Mouse (Mus musculus): ENCODE measurements around the gene Gpm6a. TPM values are rescaled to one million over a fixed set of nuclear protein-coding genes. Genes with fewer than 3 reads are reported as not detected.
"Not testable (repeated sequence)": the region's sequence is repeated elsewhere in the genome, so short reads cannot be mapped to it uniquely, and the experiment has no call there.

Gene Gpm6a
- polyA plus RNA-seq, 2 experiments from 2014 or later, result not detected

- ATAC-seq, result no peak
Measured at GRCm38 (mm10) chr8:55012228-55012627, 57.6 kb downstream of the Gpm6a start.

- ATAC-seq, result no peak
Measured at GRCm38 (mm10) chr8:55017071-55017470, 62.4 kb downstream of the Gpm6a start.

DNA sequence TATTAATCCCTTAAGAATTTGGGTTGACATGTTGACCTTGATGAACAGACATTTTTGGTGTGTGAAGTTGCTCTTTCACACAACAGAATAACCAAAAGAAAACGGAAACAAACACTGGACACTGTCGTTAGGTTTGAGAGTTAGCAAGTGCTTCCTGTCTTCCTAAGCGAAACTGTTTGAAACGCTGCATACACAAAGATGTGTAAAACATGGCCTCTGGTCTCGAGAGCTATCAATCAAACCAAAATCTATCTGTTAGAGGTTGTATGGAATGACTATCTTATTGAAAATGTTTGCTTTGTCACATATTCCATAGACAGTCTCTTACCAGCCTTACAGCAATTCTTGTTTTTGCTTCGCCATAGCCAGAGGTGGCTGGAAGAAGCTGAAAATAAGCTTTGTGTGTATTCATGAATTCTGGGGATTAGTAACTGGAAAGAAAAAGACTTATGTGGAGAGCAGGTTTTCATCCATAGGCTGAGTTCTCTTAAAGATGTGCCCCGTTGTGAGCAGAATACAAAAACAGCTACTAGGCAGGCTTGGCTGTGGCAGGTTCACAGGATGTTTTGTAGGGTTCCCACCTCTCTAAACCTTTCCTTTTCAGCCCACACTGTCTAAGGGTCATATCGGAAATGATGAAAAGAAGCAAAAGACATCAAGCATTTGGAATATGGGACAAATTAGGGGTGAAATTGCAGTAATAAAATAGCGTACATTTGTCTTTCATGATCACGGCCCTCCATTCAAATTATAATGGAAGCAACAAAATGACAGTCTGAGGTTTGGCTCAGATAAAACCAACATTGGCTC is 71.4 kb downstream of the Gpm6a start:
- ATAC-seq, result no peak

DNA sequence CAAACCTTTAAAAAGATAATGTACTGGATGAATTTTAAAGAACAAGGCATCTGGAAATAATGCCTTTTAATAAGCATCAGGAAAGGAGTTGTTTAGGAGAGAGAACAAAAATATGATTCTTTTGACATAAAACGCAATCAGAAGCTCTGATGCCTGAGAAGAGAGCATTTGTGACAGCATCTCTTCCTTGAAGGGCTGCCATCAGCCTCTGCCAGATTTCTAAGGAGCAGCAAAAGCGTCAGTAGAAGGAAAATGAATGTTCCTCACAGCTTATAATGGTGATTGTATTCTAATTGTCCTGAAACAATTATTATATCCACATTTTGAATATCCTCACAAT is 72.0 kb downstream of the Gpm6a start:
- ATAC-seq, result no peak

DNA sequence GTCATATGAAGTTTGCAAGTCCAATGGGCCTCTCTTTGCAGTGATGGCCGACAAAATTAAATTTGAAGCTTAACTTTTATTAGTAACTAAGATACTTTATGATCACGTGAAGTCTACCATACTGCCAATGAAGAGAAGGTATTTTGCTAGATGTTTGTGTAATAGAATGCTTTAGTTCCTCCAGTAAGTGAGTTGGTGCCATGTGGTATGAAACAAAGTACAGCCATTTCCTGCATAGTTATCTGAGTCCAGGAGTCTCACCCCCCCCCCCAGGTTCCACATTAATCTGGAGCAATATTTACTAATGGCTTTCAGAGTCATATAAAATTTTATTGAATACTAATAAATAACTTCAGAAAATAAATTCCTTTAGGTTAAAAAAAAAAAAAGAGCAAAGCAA is 73.7 kb downstream of the Gpm6a start:
- no peak for ATAC-seq

GRCm38 (mm10) chr8:55031099-55031498 is 76.5 kb downstream of the Gpm6a start:
- ATAC-seq, result no peak

GRCm38 (mm10) chr8:55034309-55034708 is 79.7 kb downstream of the Gpm6a start:
- ATAC-seq, result no peak

DNA sequence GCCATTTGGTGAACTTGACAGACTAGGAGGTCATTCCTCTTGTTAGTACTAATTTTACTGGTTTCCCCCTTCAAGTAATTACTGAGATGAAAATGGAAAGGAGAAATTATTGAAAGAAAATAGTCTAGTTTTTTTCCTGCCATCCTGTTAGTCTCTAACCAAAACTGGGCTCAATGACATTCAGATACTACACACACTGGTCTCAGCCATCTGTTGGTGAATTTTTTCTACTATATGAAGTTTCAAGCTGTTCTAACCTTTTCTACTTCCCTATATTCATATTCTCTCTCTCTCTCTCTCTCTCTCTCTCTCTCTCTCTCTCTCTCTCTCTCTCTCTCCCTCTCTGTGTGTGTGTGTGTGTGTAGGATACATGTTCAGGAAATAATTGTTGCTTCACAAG is 80.8 kb downstream of the Gpm6a start:
- ATAC-seq, result no peak

GRCm38 (mm10) chr8:55042955-55043354 is 88.3 kb downstream of the Gpm6a start:
- ATAC-seq, result no peak

DNA sequence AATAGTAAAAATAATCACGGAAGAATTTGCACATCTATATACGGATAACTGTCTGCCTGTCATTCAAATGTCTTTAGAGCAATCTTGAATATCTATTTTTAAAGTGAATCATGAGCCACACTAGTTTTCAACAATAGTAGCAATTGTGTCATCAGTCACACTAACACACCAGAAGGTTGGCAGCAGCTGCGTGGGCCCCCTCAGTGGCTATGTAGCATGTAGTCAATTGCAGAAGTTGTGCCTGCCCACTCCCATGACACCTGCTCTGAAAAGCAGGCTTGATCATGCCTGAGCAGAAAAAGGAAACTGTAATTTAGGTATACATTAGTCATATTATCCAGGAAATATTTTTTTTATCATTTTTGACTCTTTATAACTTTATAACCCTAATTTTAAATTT is 93.8 kb downstream of the Gpm6a start:
- no peak for ATAC-seq

- no peak for ATAC-seq
Measured at GRCm38 (mm10) chr8:55049979-55050378, 95.3 kb downstream of the Gpm6a start.

DNA sequence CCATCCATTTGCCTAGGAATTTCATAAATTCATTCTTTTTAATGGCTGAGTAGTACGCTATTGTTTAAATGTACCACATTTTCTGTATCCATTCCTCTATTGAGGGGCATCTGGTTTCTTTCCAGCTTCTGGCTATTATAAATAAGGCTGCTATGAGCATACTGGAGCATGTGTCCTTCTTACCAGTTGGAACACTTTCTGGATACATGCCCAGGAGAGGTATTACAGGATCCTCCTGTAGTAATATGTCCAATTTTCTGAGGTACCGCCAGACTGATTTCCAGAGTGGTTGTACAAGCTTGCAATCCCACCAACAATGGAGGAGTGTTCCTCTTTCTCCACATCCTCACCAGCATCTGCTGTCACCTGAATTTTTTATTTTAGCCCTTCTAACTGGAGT is 114.2 kb downstream of the Gpm6a start:
- not testable (repeated sequence) for ATAC-seq

- no peak for ATAC-seq
Measured at GRCm38 (mm10) chr8:55073481-55073880, 118.8 kb downstream of the Gpm6a start.

DNA sequence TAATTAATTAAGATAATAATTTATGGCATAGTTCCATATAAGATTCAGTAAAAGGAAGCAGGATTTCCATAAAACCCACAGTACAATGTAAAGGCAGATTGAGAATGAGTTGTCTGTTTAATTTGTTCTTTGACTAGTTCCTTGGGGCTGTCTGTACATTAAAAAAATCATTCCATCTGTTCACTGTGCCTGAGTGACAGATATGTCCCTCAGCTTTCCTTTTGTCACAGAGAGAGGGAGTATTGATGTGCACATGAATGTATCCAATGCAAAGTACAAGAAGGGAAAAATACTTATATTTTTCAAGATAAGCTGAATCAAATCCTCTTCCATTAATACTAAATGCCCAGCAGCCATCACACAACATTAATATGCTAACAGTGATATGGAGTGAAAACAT is 147.6 kb downstream of the Gpm6a start:
- ATAC-seq, result no peak

- no peak for ATAC-seq
Measured at GRCm38 (mm10) chr8:55103065-55103464, 148.4 kb downstream of the Gpm6a start.

GRCm38 (mm10) chr8:55103891-55104481 is 149.3 kb downstream of the Gpm6a start:
- no peak for ATAC-seq

Other genes starting within 250 kb of the Gpm6a start
- not detected for gene Wdr17, start 67.7 kb upstream of the Gpm6a start, polyA plus RNA-seq (2017; shearing (Covaris generic))